Mouse (Mus musculus) adrenal gland, adult (tissue): ENCODE results near the gene Adora1.

Experiments used
- DNase-seq, 2 experiments: peaks; one replicate each; pipeline ENCODE4 v3.0.0; 2022 to 2023; ENCODE audit warnings: low spot score in 1 of 2; ENCODE audit not compliant: inconsistent age in 2 of 2

Gene Adora1

GRCm38 (mm10) chr1:134162510-134163225 is 72.6 kb downstream of the Adora1 start:
- no peak for DNase-seq

GRCm38 (mm10) chr1:134161399-134161798 is 73.8 kb downstream of the Adora1 start:
- DNase-seq: no peak

- no peak for DNase-seq
These were observed 74.8 kb downstream of the Adora1 start for GRCm38 (mm10) chr1:134160404-134160803.

GRCm38 (mm10) chr1:134154655-134155054 is 80.6 kb downstream of the Adora1 start:
- DNase-seq: no peak

GRCm38 (mm10) chr1:134154121-134154520 is 81.1 kb downstream of the Adora1 start:
- no peak for DNase-seq

- DNase-seq: no peak
These were observed 82.3 kb downstream of the Adora1 start for GRCm38 (mm10) chr1:134152626-134153590.

- peak; percentile 80 to 93 for DNase-seq
These were observed 83.4 kb downstream of the Adora1 start for GRCm38 (mm10) chr1:134151655-134152412.

GRCm38 (mm10) chr1:134150745-134151144 is 84.5 kb downstream of the Adora1 start:
- no peak for DNase-seq

- no peak for DNase-seq
These were observed 85.2 kb downstream of the Adora1 start for GRCm38 (mm10) chr1:134150076-134150475.
